Mouse (Mus musculus) G1E (cell line): ENCODE results near the gene Pard3b. TPM values are rescaled to one million over a fixed set of nuclear protein-coding genes. Genes with fewer than 3 reads are reported as not detected.

Experiments
- ATAC-seq: 2 replicates; pipeline ENCODE4 v1.8.0; 2016; ENCODE audit warnings: mild to moderate bottlenecking; ENCODE audit not compliant: insufficient number of reproducible peaks, poor library complexity, low FRiP score, severe bottlenecking; ENCODE audit errors: extremely low read depth
- DNase-seq: peaks from one replicate; pipeline ENCODE4 v3.0.0; 2012; ENCODE audit warnings: low spot score
- H3K27me3 ChIP-seq: 2 replicates; pipeline ENCODE4 v1.6.1; 2012; ENCODE audit warnings: mild to moderate bottlenecking, low read length, inconsistent platforms; ENCODE audit not compliant: insufficient read depth
- H3K36me3 ChIP-seq: replicated peaks from 2 replicates; pipeline ENCODE3; 2012; ENCODE audit warnings: mild to moderate bottlenecking, inconsistent platforms
- H3K4me1 ChIP-seq: 2 replicates; pipeline ENCODE4 v1.6.1; 2012; ENCODE audit warnings: low read depth, low read length, inconsistent platforms, mixed read lengths; ENCODE audit not compliant: insufficient read depth
- H3K4me3 ChIP-seq: 2 replicates; pipeline ENCODE4 v1.5.1; 2012; ENCODE audit warnings: low read depth, mild to moderate bottlenecking, inconsistent platforms, low read length, moderate library complexity, mixed read lengths
- H3K9me3 ChIP-seq: replicated peaks from 2 replicates; pipeline ENCODE4 v1.6.1; 2012; ENCODE audit warnings: inconsistent platforms
- CTCF ChIP-seq: IDR thresholded peaks from 2 replicates; pipeline ENCODE4 v1.5.1; 2012; ENCODE audit warnings: low read depth, low read length, inconsistent platforms, mixed read lengths
- GATA1 ChIP-seq: IDR thresholded peaks from 2 replicates; pipeline ENCODE4 v1.6.1; 2012; ENCODE audit warnings: borderline replicate concordance, low read length, inconsistent platforms, mixed read lengths
- GATA2 ChIP-seq: IDR thresholded peaks from 2 replicates; pipeline ENCODE4 v1.6.1; 2012; ENCODE audit warnings: low read depth, low read length, inconsistent platforms, borderline replicate concordance
- POLR2AphosphoS5 ChIP-seq: IDR thresholded peaks from 2 replicates; pipeline ENCODE4 v1.6.1; 2012; ENCODE audit warnings: low read depth, low read length, inconsistent platforms; ENCODE audit not compliant: insufficient replicate concordance
- TAL1 ChIP-seq: conservative IDR thresholded peaks from 2 replicates; pipeline ENCODE4 v1.6.1; 2012; ENCODE audit warnings: low read depth, low read length, inconsistent platforms, mixed read lengths
- polyA plus RNA-seq: library from polyadenylated mRNA; stranded (reverse); fragments of >175 nt; gene quantifications from 2 replicates; pipeline ENCODE4 v1.2.3, GENCODE M21; 2012
- total RNA-seq, 2 experiments: library from RNA; stranded (forward) in 1 of 2; stranded (reverse) in 1 of 2; fragments of 200-1000 nt in 1 of 2; fragments of >200 nt in 1 of 2; fragmentation: Nextera tagmentation in 1 of 2; gene quantifications; 2 replicates each; pipeline ENCODE4 v1.2.3; 2014 to 2017

The Pard3b gene
- total and polyA plus RNA-seq, 3 experiments, result 0.33 TPM; not detected in 2

DNA sequence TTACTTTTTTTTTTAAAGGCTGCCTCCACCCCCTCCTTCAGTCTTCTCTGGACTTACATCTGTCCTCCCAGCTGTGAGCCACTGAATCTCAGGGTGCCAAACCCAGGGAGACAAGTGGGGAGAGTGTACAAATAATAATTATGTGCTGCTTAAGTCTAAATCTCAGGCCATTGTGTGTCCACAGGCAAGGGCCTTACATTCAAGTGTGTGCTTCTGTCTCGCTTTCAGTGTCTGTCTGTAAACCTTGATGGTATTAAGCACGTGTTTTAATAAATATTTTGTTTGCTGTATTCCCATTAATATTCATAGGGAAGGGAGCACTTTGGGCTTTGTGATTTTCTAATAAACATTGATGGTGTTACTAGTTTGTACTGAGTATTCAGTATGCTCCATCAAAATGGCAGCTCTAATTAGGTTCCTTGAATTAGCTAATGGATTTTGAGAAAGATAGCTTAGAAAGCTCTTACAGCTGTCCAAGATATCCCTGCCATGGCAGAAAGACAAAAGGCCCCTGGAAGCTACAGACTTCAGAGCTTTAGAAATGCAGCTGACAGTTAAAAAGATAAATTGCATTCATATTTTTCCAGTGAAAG lies 880.1 kb downstream of the Pard3b start:
- no peak for DNase-seq
- 0 out of 2 replicates have a peak, but pooled peaks cover 3% of the 10 kb centered on the region for H3K27me3 ChIP-seq
- H3K4me1 ChIP-seq, result no peaks in the 10 kb centered on the region
- ATAC-seq, result no peak
- no peaks in the 10 kb centered on the region for H3K36me3 ChIP-seq
- no peak overlapping the region for H3K4me3 ChIP-seq
- no peaks in the 10 kb centered on the region for H3K9me3 ChIP-seq
- TF ChIP-seq TAL1 (no peak), GATA2 (no peak), CTCF (no peak), POLR2AphosphoS5 (no peak), GATA1 (no peak)

DNA sequence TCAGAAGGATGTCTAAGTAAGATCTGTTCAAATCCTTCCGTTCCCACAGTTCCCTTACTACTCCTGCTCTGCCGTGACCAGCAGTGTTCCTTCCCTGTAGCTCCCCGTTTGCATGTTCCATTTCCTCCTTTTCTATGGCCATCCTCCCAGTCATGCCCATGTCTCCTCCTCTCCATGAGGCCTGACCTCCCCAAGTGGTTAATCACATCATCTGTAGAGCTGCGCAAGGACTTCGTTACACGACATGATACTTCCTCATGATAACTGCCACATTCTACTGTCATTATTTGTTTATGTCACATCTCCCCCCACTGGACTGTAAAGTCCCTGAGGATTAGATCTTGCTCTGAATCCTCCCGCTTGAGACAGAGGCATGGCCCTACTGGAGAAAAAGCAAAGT lies 882.7 kb downstream of the Pard3b start:
- no peak for ATAC-seq
- Histone ChIP-seq H3K4me1 (no peaks in the 10 kb centered on the region), H3K27me3 (0 out of 2 replicates have a peak, but pooled peaks cover 3% of the 10 kb centered on the region), H3K4me3 (no peak overlapping the region), H3K36me3 (no peaks in the 10 kb centered on the region), H3K9me3 (no peaks in the 10 kb centered on the region)
- no peak for TF ChIP-seq GATA1
- TF ChIP-seq TAL1, result no peak
- TF ChIP-seq POLR2AphosphoS5, result no peak
- no peak for TF ChIP-seq CTCF
- no peak for TF ChIP-seq GATA2
- no peak for DNase-seq

DNA sequence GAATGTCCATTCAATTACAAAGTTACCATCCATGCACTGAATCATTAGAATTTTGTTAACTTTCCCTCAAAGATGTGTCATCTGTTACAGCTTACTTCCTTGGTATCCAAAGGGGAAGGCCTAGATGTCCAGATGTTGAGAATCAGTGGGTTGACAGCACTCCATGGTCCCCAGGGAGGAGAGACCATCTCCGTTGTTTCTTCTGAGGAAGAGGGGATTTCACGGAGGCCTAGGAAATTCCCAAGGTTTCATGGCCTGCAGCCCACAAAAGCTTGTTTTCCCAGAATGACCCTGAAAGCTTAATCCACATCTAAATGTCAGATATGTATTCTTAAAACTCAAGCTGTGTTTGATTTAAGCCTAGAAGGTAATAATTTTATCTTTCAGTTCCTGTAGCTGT lies 884.1 kb downstream of the Pard3b start:
- no peaks in the 10 kb centered on the region for H3K4me1 ChIP-seq
- 0 out of 2 replicates have a peak, but pooled peaks cover 3% of the 10 kb centered on the region for H3K27me3 ChIP-seq
- TF ChIP-seq TAL1 (no peak), GATA2 (no peak), CTCF (no peak), POLR2AphosphoS5 (no peak), GATA1 (no peak)
- H3K4me3 ChIP-seq, result no peak overlapping the region
- no peak for DNase-seq
- no peak for ATAC-seq
- H3K36me3 ChIP-seq, result no peaks in the 10 kb centered on the region
- H3K9me3 ChIP-seq, result no peaks in the 10 kb centered on the region

DNA sequence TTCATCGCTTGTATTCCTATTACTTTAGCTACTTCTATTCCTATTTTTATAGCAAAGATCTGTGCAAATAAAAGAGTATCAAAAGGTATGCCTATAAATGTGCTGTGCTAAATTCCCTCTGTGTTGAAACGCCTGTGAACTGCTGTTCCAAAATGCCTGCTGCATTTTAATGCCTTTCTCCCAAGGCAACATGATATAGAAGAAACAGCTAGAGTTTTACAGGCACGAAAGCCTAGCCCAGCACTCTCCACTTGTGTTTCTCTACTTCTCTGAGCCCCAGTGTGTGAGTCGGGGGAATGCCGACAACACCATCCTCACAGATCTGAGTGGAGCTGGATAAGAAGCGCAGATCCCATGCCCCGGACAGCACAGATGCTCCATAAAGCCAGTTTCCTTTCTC lies 889.2 kb downstream of the Pard3b start:
- TF ChIP-seq POLR2AphosphoS5, result no peak
- no peak for TF ChIP-seq TAL1
- TF ChIP-seq CTCF, result no peak
- no peak for TF ChIP-seq GATA1
- no peak for TF ChIP-seq GATA2
- ATAC-seq (no peak), DNase-seq (no peak)
- Histone ChIP-seq H3K4me1 (no peaks in the 10 kb centered on the region), H3K4me3 (no peak overlapping the region), H3K36me3 (no peaks in the 10 kb centered on the region), H3K9me3 (no peaks in the 10 kb centered on the region), H3K27me3 (no peaks in the 10 kb centered on the region)

DNA sequence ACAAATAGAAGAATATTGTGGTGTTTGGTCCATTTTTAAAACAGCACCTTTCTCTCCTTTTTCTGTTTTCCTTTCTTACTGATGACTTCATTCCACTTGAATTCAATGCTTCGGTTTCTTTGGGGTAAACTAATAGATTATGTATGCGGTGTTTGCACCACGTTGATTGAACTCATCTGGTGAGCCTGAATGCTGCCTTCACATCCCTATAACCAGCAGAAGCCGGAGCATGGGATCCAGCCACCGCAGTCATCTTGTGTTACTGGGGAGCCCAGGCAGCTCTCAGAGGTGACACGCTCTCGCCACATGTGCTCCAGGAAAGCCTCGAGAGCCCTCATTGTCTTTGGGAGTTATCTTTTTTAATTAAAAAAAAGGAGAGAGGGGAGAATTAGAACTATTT lies 891.3 kb downstream of the Pard3b start:
- TF ChIP-seq GATA2 (no peak), CTCF (no peak)
- Histone ChIP-seq H3K27me3 (no peaks in the 10 kb centered on the region), H3K4me1 (no peaks in the 10 kb centered on the region), H3K4me3 (no peak overlapping the region), H3K9me3 (no peaks in the 10 kb centered on the region), H3K36me3 (no peaks in the 10 kb centered on the region)
- ATAC-seq, result no peak
- DNase-seq, result no peak

DNA sequence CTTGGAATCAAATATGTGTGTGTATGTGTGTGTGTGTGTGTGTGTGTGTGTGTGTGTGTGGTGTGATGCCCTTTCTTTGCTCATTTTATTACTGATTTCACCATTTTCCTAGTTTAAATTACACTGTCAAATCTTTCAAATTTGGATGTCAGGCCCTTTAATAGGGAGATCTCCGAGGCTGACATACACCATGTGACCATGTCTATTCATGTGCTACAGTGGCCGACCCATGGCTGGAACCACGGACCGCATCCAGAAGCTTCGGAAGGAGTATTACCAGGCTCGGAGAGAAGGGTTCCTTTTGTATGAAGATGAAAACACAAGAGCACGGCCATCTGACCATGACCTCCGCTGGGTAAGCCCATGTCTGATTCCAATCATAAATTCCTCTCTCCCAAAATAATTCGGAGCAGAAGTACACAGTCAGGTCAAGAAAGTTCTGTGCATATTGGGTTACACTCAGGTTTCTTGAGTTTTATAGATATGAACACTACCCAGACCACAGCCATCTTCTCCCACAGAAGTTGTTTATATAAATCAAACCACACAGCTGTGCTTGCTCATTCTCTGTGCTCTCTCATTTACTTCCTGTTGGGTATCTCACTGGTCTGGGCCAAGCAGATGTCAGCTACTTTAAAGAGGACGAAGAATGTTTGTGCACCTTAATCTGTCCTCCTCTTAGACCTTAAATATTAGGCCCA lies 894.0 kb downstream of the Pard3b start:
- Histone ChIP-seq H3K4me1 (no peaks in the 10 kb centered on the region), H3K4me3 (no peak overlapping the region), H3K9me3 (no peaks in the 10 kb centered on the region), H3K36me3 (no peaks in the 10 kb centered on the region), H3K27me3 (no peaks in the 10 kb centered on the region)
- no peak for DNase-seq
- ATAC-seq, result no peak
- no peak for TF ChIP-seq POLR2AphosphoS5
- no peak for TF ChIP-seq CTCF
- TF ChIP-seq GATA2, result no peak
- no peak for TF ChIP-seq GATA1
- no peak for TF ChIP-seq TAL1
